Mouse (Mus musculus): Measurements from ENCODE around the gene Evi5l. TPM values are rescaled to one million over a fixed set of nuclear protein-coding genes. Genes with fewer than 3 reads are reported as not detected.
A peak's percentile ranks its signal among the peaks of the same experiment; 100 is the strongest.

Gene Evi5l
- total RNA-seq (2022), result 10 to 100 TPM; 40.0 to 81.6 (median 54.5) TPM

- peak; percentile 99 for DNase-seq
These were observed at the start of gene Evi5l for GRCm38 (mm10) chr8:4165852-4166751. Evi5l (plus strand) TSS chr8:4166567.

GRCm38 (mm10) chr8:4133798-4134197 is 32.6 kb upstream of the Evi5l start, which contains the start of gene Cd209g:
Cd209g (plus strand) TSS chr8:4134098.
- DNase-seq, result no peak

- DNase-seq, result peak; percentile 53
These were observed 26.4 kb upstream of the Evi5l start for GRCm38 (mm10) chr8:4139660-4140646.

GRCm38 (mm10) chr8:4141721-4142120 is 24.6 kb upstream of the Evi5l start:
- no peak for DNase-seq

- no peak for DNase-seq
These were observed 19.1 kb upstream of the Evi5l start for GRCm38 (mm10) chr8:4147272-4147671.

- DNase-seq, result no peak
These were observed 11.5 kb upstream of the Evi5l start for GRCm38 (mm10) chr8:4154878-4155277.

- DNase-seq, result no peak
These were observed 3.6 kb upstream of the Evi5l start for GRCm38 (mm10) chr8:4162786-4163185.

GRCm38 (mm10) chr8:4165176-4165851 is 1.1 kb upstream of the Evi5l start:
- peak; percentile 26 for DNase-seq

- DNase-seq, result no peak
These were observed 636 bp downstream of the Evi5l start for GRCm38 (mm10) chr8:4166881-4167525.

GRCm38 (mm10) chr8:4167918-4168317 is 1.6 kb downstream of the Evi5l start:
- DNase-seq, result no peak

GRCm38 (mm10) chr8:4172486-4172885 is 6.1 kb downstream of the Evi5l start:
- DNase-seq, result no peak

GRCm38 (mm10) chr8:4174018-4174417 is 7.7 kb downstream of the Evi5l start:
- no peak for DNase-seq

GRCm38 (mm10) chr8:4183409-4183808 is 17.0 kb downstream of the Evi5l start:
- no peak for DNase-seq

- DNase-seq, result no peak
These were observed 19.8 kb downstream of the Evi5l start for GRCm38 (mm10) chr8:4186151-4186550.

- no peak for DNase-seq
These were observed 22.2 kb downstream of the Evi5l start for GRCm38 (mm10) chr8:4188605-4189004.

GRCm38 (mm10) chr8:4189031-4189722 is 22.8 kb downstream of the Evi5l start:
- DNase-seq, result no peak

- DNase-seq, result no peak
These were observed 25.9 kb downstream of the Evi5l start for GRCm38 (mm10) chr8:4192305-4192704.

GRCm38 (mm10) chr8:4192807-4193587 is 26.6 kb downstream of the Evi5l start:
- DNase-seq, result peak; percentile 79

- no peak for DNase-seq
These were observed 27.2 kb downstream of the Evi5l start for GRCm38 (mm10) chr8:4193588-4193894.

- no peak for DNase-seq
These were observed 35.0 kb downstream of the Evi5l start for GRCm38 (mm10) chr8:4201321-4201720.

Measured in adrenal gland, adult 8-10 months (tissue).